Mouse (Mus musculus): Measurements from ENCODE around the gene Rimbp3. TPM values are rescaled to one million over a fixed set of nuclear protein-coding genes. Genes with fewer than 3 reads are reported as not detected.

Gene Rimbp3
- total RNA-seq, 1 experiment = 2.9 TPM

GRCm38 (mm10) chr16:17175765-17176164 is 32.6 kb upstream of the Rimbp3 start:
- no peak overlapping the region for H3K9ac ChIP-seq (ENCODE audit: insufficient read depth, low read depth, low read length, poor library complexity, severe bottlenecking)
- H3K27ac ChIP-seq (ENCODE audit: insufficient read depth, low read depth, low read length, poor library complexity, severe bottlenecking) = no peak overlapping the region
- DNase-seq (ENCODE audit: low read depth, low spot score) = no peak
- no peaks in the 10 kb centered on the region for H3K9me3 ChIP-seq (ENCODE audit: control insufficient read depth, insufficient read depth, low read depth, low read length)
- H3K36me3 ChIP-seq (ENCODE audit: control insufficient read depth, insufficient read depth, low read length, poor library complexity, severe bottlenecking) = peaks cover 7% of the 10 kb centered on the region
- TF ChIP-seq CHD2 (IDR thresholded peaks at IDR 0.05; ENCODE audit: low read depth, low read length) = no peak
- TF ChIP-seq HCFC1 (IDR thresholded peaks at IDR 0.05; ENCODE audit: borderline replicate concordance, insufficient read depth, low read length) = no peak
- TF ChIP-seq ZNF384 (IDR thresholded peaks at IDR 0.05; ENCODE audit: low read depth, low read length) = no peak
- TF ChIP-seq MAFK (IDR thresholded peaks at IDR 0.05; ENCODE audit: insufficient read depth, low read depth, low read length) = no peak
- no peak for TF ChIP-seq ZC3H11A (IDR thresholded peaks at IDR 0.05; ENCODE audit: borderline replicate concordance, low read depth, low read length)
- H3K4me3 ChIP-seq (ENCODE audit: insufficient read depth in 1 of 2, low read depth in 1 of 2, low read length in 2 of 2, poor library complexity in 1 of 2, severe bottlenecking in 1 of 2) = no peak overlapping the region
- in situ Hi-C loops (cut with MboI; ENCODE audit: low sequenced_read_pairs in 2 of 2, unreplicated experiment in 2 of 2) = no loop called here
- H3K4me1 ChIP-seq (ENCODE audit: control insufficient read depth in 2 of 2, insufficient read depth in 2 of 2, low read length in 2 of 2, poor library complexity in 1 of 2) = no peaks in the 10 kb centered on the region

DNA sequence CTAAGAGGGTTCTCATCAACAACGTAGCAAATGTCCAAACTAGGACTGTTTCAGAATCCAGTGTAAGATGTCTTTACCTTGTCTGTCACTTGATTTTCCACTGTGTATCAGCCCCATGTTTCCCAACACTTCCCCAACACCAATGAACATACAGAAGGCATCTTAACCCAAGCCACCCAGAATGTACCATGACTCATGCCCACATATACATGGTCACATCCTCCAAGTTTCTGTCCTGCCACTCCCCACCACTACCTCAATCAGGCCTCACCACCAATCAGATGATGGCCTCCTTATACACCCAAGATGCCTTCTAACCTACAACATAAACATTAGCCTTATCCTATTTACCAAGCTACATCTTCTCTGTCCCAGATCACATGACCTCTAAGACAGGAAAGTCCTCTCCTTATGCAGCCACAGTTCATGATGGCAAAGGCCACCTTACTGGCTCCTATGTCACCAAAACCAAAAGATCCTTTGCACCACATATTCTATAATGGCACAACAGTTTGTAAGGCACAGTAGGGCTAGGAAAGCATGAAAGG is 30.7 kb upstream of the Rimbp3 start:
- H3K4me1 ChIP-seq (ENCODE audit: control insufficient read depth in 2 of 2, insufficient read depth in 2 of 2, low read length in 2 of 2, poor library complexity in 1 of 2) = peaks cover 0 to 2% of the 10 kb centered on the region in 2 experiments; a peak in 1 of 4 replicates
- H3K4me3 ChIP-seq (ENCODE audit: insufficient read depth in 1 of 2, low read depth in 1 of 2, low read length in 2 of 2, poor library complexity in 1 of 2, severe bottlenecking in 1 of 2) = no peak overlapping the region
- H3K36me3 ChIP-seq (ENCODE audit: control insufficient read depth, insufficient read depth, low read length, poor library complexity, severe bottlenecking) = peaks cover 5% of the 10 kb centered on the region
- no peak overlapping the region for H3K27ac ChIP-seq (ENCODE audit: insufficient read depth, low read depth, low read length, poor library complexity, severe bottlenecking)
- H3K9me3 ChIP-seq (ENCODE audit: control insufficient read depth, insufficient read depth, low read depth, low read length) = no peaks in the 10 kb centered on the region
- no peak overlapping the region for H3K9ac ChIP-seq (ENCODE audit: insufficient read depth, low read depth, low read length, poor library complexity, severe bottlenecking)
- in situ Hi-C loops (cut with MboI; ENCODE audit: low sequenced_read_pairs in 2 of 2, unreplicated experiment in 2 of 2) = no loop called here
- no peak for DNase-seq (ENCODE audit: low read depth, low spot score)
- TF ChIP-seq MAFK (IDR thresholded peaks at IDR 0.05; ENCODE audit: insufficient read depth, low read depth, low read length) = no peak
- TF ChIP-seq HCFC1 (IDR thresholded peaks at IDR 0.05; ENCODE audit: borderline replicate concordance, insufficient read depth, low read length) = no peak
- TF ChIP-seq ZC3H11A (IDR thresholded peaks at IDR 0.05; ENCODE audit: borderline replicate concordance, low read depth, low read length) = no peak
- no peak for TF ChIP-seq ZNF384 (IDR thresholded peaks at IDR 0.05; ENCODE audit: low read depth, low read length)
- TF ChIP-seq CHD2 (IDR thresholded peaks at IDR 0.05; ENCODE audit: low read depth, low read length) = no peak

GRCm38 (mm10) chr16:17179706-17180105 is 28.7 kb upstream of the Rimbp3 start:
- H3K4me1 ChIP-seq (ENCODE audit: control insufficient read depth in 2 of 2, insufficient read depth in 2 of 2, low read length in 2 of 2, poor library complexity in 1 of 2) = peaks cover 0 to 2% of the 10 kb centered on the region in 2 experiments; a peak in 1 of 4 replicates
- TF ChIP-seq CHD2 (IDR thresholded peaks at IDR 0.05; ENCODE audit: low read depth, low read length) = no peak
- no peak for TF ChIP-seq ZC3H11A (IDR thresholded peaks at IDR 0.05; ENCODE audit: borderline replicate concordance, low read depth, low read length)
- TF ChIP-seq ZNF384 (IDR thresholded peaks at IDR 0.05; ENCODE audit: low read depth, low read length) = no peak
- TF ChIP-seq HCFC1 (IDR thresholded peaks at IDR 0.05; ENCODE audit: borderline replicate concordance, insufficient read depth, low read length) = no peak
- TF ChIP-seq MAFK (IDR thresholded peaks at IDR 0.05; ENCODE audit: insufficient read depth, low read depth, low read length) = no peak
- in situ Hi-C loops (cut with MboI; ENCODE audit: low sequenced_read_pairs in 2 of 2, unreplicated experiment in 2 of 2) = no loop called here
- no peak overlapping the region for H3K27ac ChIP-seq (ENCODE audit: insufficient read depth, low read depth, low read length, poor library complexity, severe bottlenecking)
- H3K4me3 ChIP-seq (ENCODE audit: insufficient read depth in 1 of 2, low read depth in 1 of 2, low read length in 2 of 2, poor library complexity in 1 of 2, severe bottlenecking in 1 of 2) = no peak overlapping the region
- H3K9me3 ChIP-seq (ENCODE audit: control insufficient read depth, insufficient read depth, low read depth, low read length) = no peaks in the 10 kb centered on the region
- no peak overlapping the region for H3K9ac ChIP-seq (ENCODE audit: insufficient read depth, low read depth, low read length, poor library complexity, severe bottlenecking)
- no peak for DNase-seq (ENCODE audit: low read depth, low spot score)
- H3K36me3 ChIP-seq (ENCODE audit: control insufficient read depth, insufficient read depth, low read length, poor library complexity, severe bottlenecking) = peaks cover 4% of the 10 kb centered on the region

GRCm38 (mm10) chr16:17181382-17181781 is 27.0 kb upstream of the Rimbp3 start:
- no peak for TF ChIP-seq ZNF384 (IDR thresholded peaks at IDR 0.05; ENCODE audit: low read depth, low read length)
- TF ChIP-seq MAFK (IDR thresholded peaks at IDR 0.05; ENCODE audit: insufficient read depth, low read depth, low read length) = no peak
- no peak for TF ChIP-seq HCFC1 (IDR thresholded peaks at IDR 0.05; ENCODE audit: borderline replicate concordance, insufficient read depth, low read length)
- no peak for TF ChIP-seq ZC3H11A (IDR thresholded peaks at IDR 0.05; ENCODE audit: borderline replicate concordance, low read depth, low read length)
- no peak for TF ChIP-seq CHD2 (IDR thresholded peaks at IDR 0.05; ENCODE audit: low read depth, low read length)
- Histone ChIP-seq H3K4me1 (ENCODE audit: control insufficient read depth in 2 of 2, insufficient read depth in 2 of 2, low read length in 2 of 2, poor library complexity in 1 of 2) (peaks cover 0 to 4% of the 10 kb centered on the region in 2 experiments; a peak in 1 of 4 replicates), H3K27ac (ENCODE audit: insufficient read depth, low read depth, low read length, poor library complexity, severe bottlenecking) (no peak overlapping the region), H3K9me3 (ENCODE audit: control insufficient read depth, insufficient read depth, low read depth, low read length) (no peaks in the 10 kb centered on the region), H3K4me3 (ENCODE audit: insufficient read depth in 1 of 2, low read depth in 1 of 2, low read length in 2 of 2, poor library complexity in 1 of 2, severe bottlenecking in 1 of 2) (no peak overlapping the region), H3K36me3 (ENCODE audit: control insufficient read depth, insufficient read depth, low read length, poor library complexity, severe bottlenecking) (peaks cover 8% of the 10 kb centered on the region), H3K9ac (ENCODE audit: insufficient read depth, low read depth, low read length, poor library complexity, severe bottlenecking) (no peak overlapping the region)
- DNase-seq (ENCODE audit: low read depth, low spot score) = no peak
- in situ Hi-C loops (cut with MboI; ENCODE audit: low sequenced_read_pairs in 2 of 2, unreplicated experiment in 2 of 2) = no loop called here

All from ES-E14 (cell line).